Mouse (Mus musculus) cerebellum, adult 2 months (tissue): Measurements from ENCODE around the gene Gna12.

Experiments
- CTCF ChIP-seq: fragments of 200-500 bp; IDR thresholded peaks from 2 replicates; pipeline ENCODE4 v1.5.1; 2011; ENCODE audit warnings: low read depth, mild to moderate bottlenecking, control low read depth, low read length, moderate library complexity, borderline replicate concordance; ENCODE audit not compliant: insufficient read depth
- POLR2A ChIP-seq: fragments of 200-500 bp; IDR thresholded peaks from 2 replicates; pipeline ENCODE4 v1.6.1; 2011; ENCODE audit warnings: low read length, control low read depth, borderline replicate concordance; ENCODE audit not compliant: insufficient read depth

- TF ChIP-seq POLR2A (no peak), CTCF (peak; percentile 25; the same call in 1 of the 2 replicates)
Measured at GRCm38 (mm10) chr5:140732195-140732594, 98.0 kb downstream of the Gna12 start.
